Mouse (Mus musculus): Measurements from ENCODE around the gene Agbl5.

DNA sequence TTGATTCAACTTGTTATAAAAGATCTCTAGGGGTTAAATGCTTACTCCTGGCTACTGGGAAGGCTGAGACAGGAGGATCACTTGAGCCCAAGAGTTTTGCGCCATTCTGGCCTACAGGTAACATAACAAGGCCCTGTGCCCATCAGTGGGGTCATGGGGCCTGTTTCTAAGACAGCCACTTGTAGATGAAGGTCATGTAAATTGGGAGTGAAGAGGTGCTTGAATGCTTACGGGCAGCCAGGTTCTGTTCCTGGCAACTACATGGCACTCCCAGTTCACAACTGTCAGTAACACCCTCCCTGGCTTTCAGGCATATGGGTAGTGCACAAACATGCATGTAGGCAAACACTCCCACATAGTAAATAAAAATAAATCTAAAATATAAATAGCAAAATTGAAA, 62.4 kb downstream of the Agbl5 start:
- TF ChIP-seq CTCF (IDR thresholded peaks at IDR 0.05; ENCODE audit: control insufficient read depth, insufficient read depth, insufficient read length) (no peak), MAX (IDR thresholded peaks at IDR 0.05) (no peak)
